Mouse (Mus musculus): ENCODE results near the gene Ppa2. TPM values are rescaled to one million over a fixed set of nuclear protein-coding genes. Genes with fewer than 3 reads are reported as not detected.

Gene Ppa2
- polyA plus RNA-seq, 1 experiment from 2014 or later, result 98.5 TPM

GRCm38 (mm10) chr3:133411768-133412167, 101.9 kb downstream of the Ppa2 start:
- no peak overlapping the region for H3K4me3 ChIP-seq (ENCODE audit: low read depth, low read length)
- no peaks in the 10 kb centered on the region for H3K27me3 ChIP-seq (ENCODE audit: control insufficient read depth, insufficient read depth, low read length)
- H3K27ac ChIP-seq (ENCODE audit: low read depth, low read length), result no peak overlapping the region
- no peaks in the 10 kb centered on the region for H3K4me1 ChIP-seq (ENCODE audit: control insufficient read depth, insufficient read depth, low read length)
- no peak overlapping the region for H3K9ac ChIP-seq (ENCODE audit: low read depth, low read length)
- no peaks in the 10 kb centered on the region for H3K36me3 ChIP-seq (ENCODE audit: control insufficient read depth, insufficient read depth, low read length)
- 87% methylated on average over 8 of the region's 8 CpGs for WGBS (ENCODE audit: insufficient replicate concordance)
- H3K4me2 ChIP-seq, result no peak overlapping the region
- no peak for ATAC-seq (replicated peaks; ENCODE audit: insufficient number of reproducible peaks, low FRiP score, low TSS enrichment)
- H3K9me3 ChIP-seq (replicated peaks; ENCODE audit: control insufficient read depth, low read length), result no peaks in the 10 kb centered on the region

GRCm38 (mm10) chr3:133414747-133415146, 104.8 kb downstream of the Ppa2 start:
- H3K4me1 ChIP-seq (ENCODE audit: control insufficient read depth, insufficient read depth, low read length), result no peaks in the 10 kb centered on the region
- H3K27ac ChIP-seq (ENCODE audit: low read depth, low read length), result no peak overlapping the region
- 73% methylated on average over 4 of the region's 4 CpGs for WGBS (ENCODE audit: insufficient replicate concordance)

GRCm38 (mm10) chr3:133423073-133423472, 113.2 kb downstream of the Ppa2 start:
- Histone ChIP-seq H3K27me3 (ENCODE audit: control insufficient read depth, insufficient read depth, low read length) (no peaks in the 10 kb centered on the region), H3K27ac (ENCODE audit: low read depth, low read length) (no peak overlapping the region)

More at GRCm38 (mm10) chr3:133414747-133415146, 104.8 kb downstream of the Ppa2 start:
- no peak overlapping the region for H3K4me3 ChIP-seq (ENCODE audit: low read depth, low read length)
- ATAC-seq (replicated peaks; ENCODE audit: insufficient number of reproducible peaks, low FRiP score, low TSS enrichment), result no peak
- H3K9ac ChIP-seq (ENCODE audit: low read depth, low read length), result no peak overlapping the region
- H3K4me2 ChIP-seq, result no peak overlapping the region
- no peaks in the 10 kb centered on the region for H3K9me3 ChIP-seq (replicated peaks; ENCODE audit: control insufficient read depth, low read length)
- no peaks in the 10 kb centered on the region for H3K27me3 ChIP-seq (ENCODE audit: control insufficient read depth, insufficient read depth, low read length)
- H3K36me3 ChIP-seq (ENCODE audit: control insufficient read depth, insufficient read depth, low read length), result no peaks in the 10 kb centered on the region

More at GRCm38 (mm10) chr3:133423073-133423472, 113.2 kb downstream of the Ppa2 start:
- Histone ChIP-seq H3K4me2 (no peak overlapping the region), H3K4me1 (ENCODE audit: control insufficient read depth, insufficient read depth, low read length) (no peaks in the 10 kb centered on the region), H3K4me3 (ENCODE audit: low read depth, low read length) (no peak overlapping the region), H3K36me3 (ENCODE audit: control insufficient read depth, insufficient read depth, low read length) (no peaks in the 10 kb centered on the region), H3K9ac (ENCODE audit: low read depth, low read length) (no peak overlapping the region), H3K9me3 (replicated peaks; ENCODE audit: control insufficient read depth, low read length) (no peaks in the 10 kb centered on the region)
- no peak for ATAC-seq (replicated peaks; ENCODE audit: insufficient number of reproducible peaks, low FRiP score, low TSS enrichment)

Other genes starting within 250 kb of the Ppa2 start
- 15.0 and 16.4 TPM in 2 replicates for gene Ints12, start 218.3 kb upstream of the Ppa2 start, polyA plus RNA-seq (2014; fragmentation: Nextera tagmentation; extraction: Ambion mirVana)
- gene Gstcd, start 218.1 kb upstream of the Ppa2 start, polyA plus RNA-seq (2014; fragmentation: Nextera tagmentation; extraction: Ambion mirVana), result 5.0 and 8.4 TPM in 2 replicates
- not detected in 2 replicates for gene Arhgef38, start 75.2 kb upstream of the Ppa2 start, polyA plus RNA-seq (2014; fragmentation: Nextera tagmentation; extraction: Ambion mirVana)
- 14.1 and 19.4 TPM in 2 replicates for gene Tet2, start 235.0 kb downstream of the Ppa2 start, polyA plus RNA-seq (2014; fragmentation: Nextera tagmentation; extraction: Ambion mirVana)